In the genomic region with DNA sequence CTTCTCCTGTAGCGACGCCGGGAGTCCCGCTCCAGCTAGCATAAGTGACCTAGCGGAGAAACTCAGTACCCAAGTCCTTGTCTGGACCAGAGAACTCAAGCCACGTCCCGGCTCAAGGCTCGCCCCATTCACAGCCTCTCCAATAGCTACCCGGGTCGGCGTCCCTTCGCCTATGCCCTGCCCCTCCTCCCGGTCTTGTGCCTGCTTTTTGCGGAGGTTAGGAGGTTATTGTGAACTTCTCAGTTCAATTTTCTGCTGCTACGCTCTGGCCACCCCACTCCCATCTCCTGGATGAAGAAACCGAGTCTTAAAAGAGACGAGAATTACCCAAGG, we compare ENCODE assay signal across 8 mouse cellular contexts. TPM values are rescaled to one million over a fixed set of nuclear protein-coding genes. Genes with fewer than 3 reads are reported as not detected.
DNase-seq lines count a peak whose midpoint lies in the region; ATAC-seq and TF ChIP-seq lines count a peak whose summit lies in the region.

No protein-coding gene starts in this region.

- no peak for TF ChIP-seq POLR2A in small intestine, adult 2 months (IDR thresholded peaks at IDR 0.05; ENCODE audit: low read depth, low read length)

- peaks cover 30% of the 10 kb centered on the region for H3K4me1 ChIP-seq in lung, embryonic 15.5 days
- peaks cover 37% of the 10 kb centered on the region for H3K4me1 ChIP-seq in limb, embryonic 13.5 days
- H3K4me1 ChIP-seq in small intestine, adult 2 months (ENCODE audit: control insufficient read depth, insufficient read depth, insufficient read length, low read length), result peaks cover 14% of the 10 kb centered on the region

- intact Hi-C loops in left cerebral cortex, postnatal 25 days (cut with DNase I), result no loop called here

- 5% methylated on average over 17 of the region's 17 CpGs for WGBS in lung, embryonic 15.5 days
- WGBS in limb, embryonic 13.5 days, result 3% methylated on average over 17 of the region's 17 CpGs
- 4% methylated on average over 17 of the region's 17 CpGs for whole genome bisulfite sequencing in small intestine, adult 2 months

- TF ChIP-seq CTCF in small intestine, adult 2 months (IDR thresholded peaks at IDR 0.05; ENCODE audit: extremely low read depth, insufficient read length, insufficient replicate concordance, low read depth, low read length), result no peak

- no peaks in the 10 kb centered on the region for H3K9me3 ChIP-seq in lung, embryonic 15.5 days
- no peaks in the 10 kb centered on the region for H3K9me3 ChIP-seq in limb, embryonic 13.5 days

- H3K36me3 ChIP-seq in lung, embryonic 15.5 days, result no peaks in the 10 kb centered on the region
- H3K36me3 ChIP-seq in limb, embryonic 13.5 days, result no peaks in the 10 kb centered on the region
- no peaks in the 10 kb centered on the region for H3K36me3 ChIP-seq in small intestine, adult 2 months (ENCODE audit: control insufficient read depth, insufficient read depth, low read length)

- H3K27me3 ChIP-seq in lung, embryonic 15.5 days, result no peaks in the 10 kb centered on the region
- H3K27me3 ChIP-seq in limb, embryonic 13.5 days, result no peaks in the 10 kb centered on the region
- no peaks in the 10 kb centered on the region for H3K27me3 ChIP-seq in small intestine, adult 2 months (ENCODE audit: control insufficient read depth, insufficient read depth, low read length)

- H3K4me3 ChIP-seq in lung, embryonic 15.5 days, result peak overlapping the region; percentile 84
- H3K4me3 ChIP-seq in limb, embryonic 13.5 days, result peak overlapping the region; percentile 82
- H3K4me3 ChIP-seq in small intestine, adult 2 months (ENCODE audit: low read depth, low read length), result peak overlapping the region; percentile 86

- peak overlapping the region; percentile 78 for H3K9ac ChIP-seq in lung, embryonic 15.5 days
- H3K9ac ChIP-seq in limb, embryonic 13.5 days, result peak overlapping the region; percentile 63

- ATAC-seq in lung, embryonic 15.5 days (ENCODE audit: borderline replicate concordance, extremely low read depth, low FRiP score, low TSS enrichment), result no peak
- peak; percentile 41; the same call in 1 of the 2 replicates for ATAC-seq in erythroid progenitor cell, adult 5-6 weeks (replicated peaks; ENCODE audit: low FRiP score, poor library complexity, severe bottlenecking)
- ATAC-seq in limb, embryonic 13.5 days (ENCODE audit: low FRiP score, low read depth), result peak; percentile 66
- no peak for ATAC-seq in granulocyte monocyte progenitor cell, adult 5-6 weeks (replicated peaks; ENCODE audit: poor library complexity, severe bottlenecking)

- peak overlapping the region; percentile 92 for H3K4me2 ChIP-seq in lung, embryonic 15.5 days
- H3K4me2 ChIP-seq in limb, embryonic 13.5 days (replicated peaks), result peak overlapping the region; percentile 81

- H3K27ac ChIP-seq in lung, embryonic 15.5 days, result peak overlapping the region; percentile 81
- peak overlapping the region; percentile 64 for H3K27ac ChIP-seq in limb, embryonic 13.5 days
- peak overlapping the region; percentile 82 for H3K27ac ChIP-seq in small intestine, adult 2 months (ENCODE audit: insufficient read depth, low read depth, low read length)

- DNase-seq in lung, postnatal 4 days, result no peak
- no peak for DNase-seq in layer of hippocampus, adult 11-12 months (ENCODE audit: low spot score)
- no peak for DNase-seq in left cerebral cortex, postnatal 25 days (ENCODE audit: low spot score in 2 of 2)

RNA-seq across cellular contexts. Expression of gene Card19, which starts 0.3 kb away (rescaled TPM):
- polyA plus RNA-seq in lung, embryonic 15.5 days (2015; fragmentation: Nextera tagmentation; extraction: Ambion mirVana), result 47.4 and 52.6 TPM in 2 replicates
- total RNA-seq in erythroid progenitor cell, adult 5-6 weeks (2015; ENCODE audit: low replicate concordance), result 3.2 and 17.6 TPM in 2 replicates
- total RNA-seq in erythroid progenitor cell, adult 5-6 weeks (2017; ENCODE audit: low replicate concordance), result 2.2 and 3.4 TPM in 2 replicates
- polyA plus RNA-seq in limb, embryonic 13.5 days (2015; fragmentation: Nextera tagmentation; extraction: Ambion mirVana), result 58.0 and 64.7 TPM in 2 replicates
- 107 and 237 TPM in 2 replicates for polyA plus RNA-seq in small intestine, adult 2 months (2012; rRNA removed)
- 24.3 and 26.4 TPM in 2 replicates for total RNA-seq in granulocyte monocyte progenitor cell, adult 5-6 weeks (2014; fragmentation: Nextera tagmentation)
- 22.3 and 22.4 TPM in 2 replicates for total RNA-seq in granulocyte monocyte progenitor cell, adult 5-6 weeks (2017)
- total RNA-seq in left cerebral cortex, postnatal 25 days (2021), result 10 to 100 TPM in 1 of 2 experiments, 1 to 10 TPM in 1; 8.9 to 15.6 TPM

RNA-seq across cellular contexts. Expression of gene Ninj1, which starts 28.9 kb away (rescaled TPM):
- 44.5 and 45.1 TPM in 2 replicates for polyA plus RNA-seq in lung, embryonic 15.5 days (2015; fragmentation: Nextera tagmentation; extraction: Ambion mirVana)
- total RNA-seq in erythroid progenitor cell, adult 5-6 weeks (2015; ENCODE audit: low replicate concordance), result 27.2 and 40.7 TPM in 2 replicates
- 0.76 and 4.6 TPM in 2 replicates for total RNA-seq in erythroid progenitor cell, adult 5-6 weeks (2017; ENCODE audit: low replicate concordance)
- 47.1 and 50.5 TPM in 2 replicates for polyA plus RNA-seq in limb, embryonic 13.5 days (2015; fragmentation: Nextera tagmentation; extraction: Ambion mirVana)
- 53.6 and 84.7 TPM in 2 replicates for polyA plus RNA-seq in small intestine, adult 2 months (2012; rRNA removed)
- 52.5 and 96.9 TPM in 2 replicates for total RNA-seq in granulocyte monocyte progenitor cell, adult 5-6 weeks (2014; fragmentation: Nextera tagmentation)
- total RNA-seq in granulocyte monocyte progenitor cell, adult 5-6 weeks (2017), result 44.6 and 48.6 TPM in 2 replicates
- total RNA-seq in left cerebral cortex, postnatal 25 days (2021), result 10 to 100 TPM; 16.3 to 24.0 TPM

RNA-seq across cellular contexts. Expression of gene Susd3, which starts 32.3 kb away (rescaled TPM):
- 1.5 and 2.2 TPM in 2 replicates for polyA plus RNA-seq in lung, embryonic 15.5 days (2015; fragmentation: Nextera tagmentation; extraction: Ambion mirVana)
- total RNA-seq in erythroid progenitor cell, adult 5-6 weeks (2015; ENCODE audit: low replicate concordance), result 0.84 and 1.4 TPM in 2 replicates
- total RNA-seq in erythroid progenitor cell, adult 5-6 weeks (2017; ENCODE audit: low replicate concordance), result 2.7 and 3.9 TPM in 2 replicates
- polyA plus RNA-seq in limb, embryonic 13.5 days (2015; fragmentation: Nextera tagmentation; extraction: Ambion mirVana), result 1.8 and 1.9 TPM in 2 replicates
- polyA plus RNA-seq in small intestine, adult 2 months (2012; rRNA removed), result 3.2 and 5.1 TPM in 2 replicates
- 6.8 and 9.0 TPM in 2 replicates for total RNA-seq in granulocyte monocyte progenitor cell, adult 5-6 weeks (2014; fragmentation: Nextera tagmentation)
- total RNA-seq in granulocyte monocyte progenitor cell, adult 5-6 weeks (2017), result 3.0 and 5.7 TPM in 2 replicates
- 1 to 10 TPM; 2.0 to 2.4 TPM for total RNA-seq in left cerebral cortex, postnatal 25 days (2021)

Comparison
In these comparisons a context has a peak if more than half of its experiments do, and no peak if none do; other contexts are left out.
1. ATAC-seq: peak in erythroid progenitor cell, adult 5-6 weeks (single experiment) and limb, embryonic 13.5 days (single experiment); none in lung, embryonic 15.5 days (single experiment) and granulocyte monocyte progenitor cell, adult 5-6 weeks (single experiment).
2. Peak in every context shown above with its lines, with median percentiles within 50 percentile points of each other: H3K27ac ChIP-seq and H3K4me3 ChIP-seq.